ENCODE assay signal across 9 mouse cellular contexts in the genomic region with DNA sequence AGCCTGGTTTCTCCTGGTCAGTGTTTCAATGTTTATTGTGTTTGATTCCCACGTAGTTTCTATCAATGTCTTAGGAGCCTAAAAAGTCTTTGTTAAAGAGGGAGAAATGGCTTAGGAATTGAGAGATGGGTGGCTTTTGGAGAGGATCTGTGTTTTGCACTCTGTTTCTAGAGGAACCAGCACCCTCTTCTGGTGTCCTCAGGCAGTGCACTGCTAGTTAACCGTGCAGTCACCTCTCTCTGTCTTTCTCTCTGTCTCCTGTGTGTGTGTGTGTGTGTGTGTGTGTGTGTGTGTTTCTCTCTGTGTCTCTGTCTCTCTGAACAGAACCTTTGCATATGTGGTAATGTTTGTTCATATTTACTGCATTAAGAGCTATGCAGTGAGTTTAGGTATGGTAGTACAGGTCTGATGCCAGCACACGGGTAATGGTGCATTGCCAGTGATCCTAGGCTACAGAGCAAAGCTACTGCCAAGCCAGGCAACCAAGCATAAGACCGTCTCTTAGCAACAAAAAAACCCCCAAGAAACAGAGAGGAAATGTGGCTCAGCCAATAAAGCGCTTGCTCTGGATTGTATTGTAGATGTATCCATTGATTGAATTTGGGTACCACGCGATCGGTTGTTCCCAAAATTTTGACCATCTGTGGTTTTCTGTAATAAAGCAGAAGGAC.
DNase-seq lines count a peak whose midpoint lies in the region; ATAC-seq and TF ChIP-seq lines count a peak whose summit lies in the region.
"Had no signal": no experiment of that assay in that cellular context is flagged by ENCODE, and none has a peak within 500 bp of the region (broad histone marks: within the 10 kb centered on the region; RNA-seq: fewer than 3 reads in every experiment).

No protein-coding gene starts in this region.

- no peak overlapping the region for H3K4me3 ChIP-seq in kidney, embryonic 15.5 days (replicated peaks)
- no peak overlapping the region for H3K4me3 ChIP-seq in cortical plate, adult 2 months (ENCODE audit: insufficient read depth, low read length)
- H3K4me3 ChIP-seq: embryonic facial prominence, embryonic 15.5 days had no signal

- 80% methylated on average over 8 of the region's 8 CpGs for WGBS in kidney, embryonic 15.5 days

- no peaks in the 10 kb centered on the region for H3K27me3 ChIP-seq in kidney, embryonic 15.5 days
- H3K27me3 ChIP-seq: embryonic facial prominence, embryonic 15.5 days had no signal

- no peaks in the 10 kb centered on the region for H3K9me3 ChIP-seq in kidney, embryonic 15.5 days (replicated peaks)
- H3K9me3 ChIP-seq: embryonic facial prominence, embryonic 15.5 days had no signal

- ATAC-seq in kidney, embryonic 15.5 days (replicated peaks; ENCODE audit: low FRiP score): 0 out of 2 replicates have a peak, but pooled peaks have one; percentile 29

- peak; percentile 75 for TF ChIP-seq CTCF in cortical plate, adult 2 months (IDR thresholded peaks at IDR 0.05; ENCODE audit: extremely low read depth, insufficient read depth, low read length)

- DNase-seq in kidney, postnatal 14 days: no peak
- peak; percentile 73 for DNase-seq in NIH3T3 (ENCODE audit: low read depth)
- DNase-seq in kidney, postnatal 10 days: peak; percentile 59
- DNase-seq in naive thymus-derived CD4-positive, alpha-beta T cell, adult 2 months (ENCODE audit: low read depth): peak; percentile 30
- DNase-seq in yolk sac, embryonic 10.5 days (ENCODE audit: low spot score): no peak
- no peak for DNase-seq in urinary bladder, postnatal 4 days (ENCODE audit: low spot score in 2 of 2)

- H3K4me1 ChIP-seq in kidney, embryonic 15.5 days: no peaks in the 10 kb centered on the region
- peaks cover 1% of the 10 kb centered on the region; the same call in 1 of the 2 replicates for H3K4me1 ChIP-seq in cortical plate, adult 2 months (ENCODE audit: control insufficient read depth, insufficient read depth, low read length)
- H3K4me1 ChIP-seq: embryonic facial prominence, embryonic 15.5 days had no signal

- TF ChIP-seq POLR2A in cortical plate, adult 2 months (IDR thresholded peaks at IDR 0.05; ENCODE audit: extremely low read depth, insufficient read depth, low read length): no peak

- no peak overlapping the region for H3K4me2 ChIP-seq in kidney, embryonic 15.5 days
- H3K4me2 ChIP-seq: embryonic facial prominence, embryonic 15.5 days had no signal

- peaks cover 68% of the 10 kb centered on the region for H3K36me3 ChIP-seq in kidney, embryonic 15.5 days

- H3K9ac ChIP-seq in kidney, embryonic 15.5 days: no peak overlapping the region
- H3K9ac ChIP-seq: embryonic facial prominence, embryonic 15.5 days had no signal

- no peak overlapping the region for H3K27ac ChIP-seq in kidney, embryonic 15.5 days
- H3K27ac ChIP-seq in cortical plate, adult 2 months (ENCODE audit: insufficient read depth, low read length): no peak overlapping the region
- H3K27ac ChIP-seq: embryonic facial prominence, embryonic 15.5 days had no signal

Comparison
In these comparisons a context has a peak if more than half of its experiments do, and no peak if none do; other contexts are left out.
1. DNase-seq: peak in NIH3T3 (single experiment), kidney, postnatal 10 days (single experiment) and naive thymus-derived CD4-positive, alpha-beta T cell, adult 2 months (single experiment); none in kidney, postnatal 14 days (single experiment), yolk sac, embryonic 10.5 days (single experiment) and urinary bladder, postnatal 4 days (0 of 2).